Mouse (Mus musculus) intestine, embryonic 15.5 days (tissue): ENCODE measurements at regions not wholly inside any gene's neighbourhood (a gene's known extent, or its start where the extent isn't known, plus 50 kb on each side); places are given as distances from the start of the nearest gene placed in this dataset.

ENCODE experiments used
- ATAC-seq: fragments of 200-750 bp; cut with Nextera tagmentation; 2 replicates; pipeline ENCODE4 v1.8.0; 2017; ENCODE audit warnings: moderate TSS enrichment, moderate library complexity
- H3K27ac ChIP-seq: fragments of 300-500 bp; sonication (generic); 2 replicates; pipeline ENCODE4 v1.5.1; 2015; ENCODE audit warnings: mild to moderate bottlenecking, inconsistent platforms
- H3K27me3 ChIP-seq: fragments of 300-500 bp; sonication (generic); replicated peaks from 2 replicates; pipeline ENCODE4 v1.6.1; 2015; ENCODE audit warnings: inconsistent platforms
- H3K36me3 ChIP-seq: fragments of 300-500 bp; sonication (generic); 2 replicates; pipeline ENCODE4 v1.6.1; 2015; ENCODE audit warnings: inconsistent platforms
- H3K4me1 ChIP-seq: fragments of 300-500 bp; sonication (generic); replicated peaks from 2 replicates; pipeline ENCODE4 v1.6.1; 2015; ENCODE audit warnings: inconsistent platforms
- H3K4me2 ChIP-seq: fragments of 300-500 bp; sonication (generic); replicated peaks from 2 replicates; pipeline ENCODE4 v1.6.1; 2015; ENCODE audit warnings: mild to moderate bottlenecking, inconsistent platforms
- H3K4me3 ChIP-seq: fragments of 300-500 bp; sonication (generic); replicated peaks from 2 replicates; pipeline ENCODE4 v1.5.1; 2015; ENCODE audit warnings: inconsistent platforms
- H3K9ac ChIP-seq: fragments of 300-500 bp; sonication (generic); 2 replicates; pipeline ENCODE4 v1.6.1; 2015; ENCODE audit warnings: inconsistent platforms
- H3K9me3 ChIP-seq: fragments of 300-500 bp; sonication (generic); 2 replicates; pipeline ENCODE4 v1.6.1; 2016; ENCODE audit warnings: inconsistent platforms
- WGBS: fragments of 180-500 bp; shearing (Covaris S2); methylation state at CpG from one replicate; pipeline ENCODE4 v1.1.7; 2015; 5-methylcytosine and 5-hydroxymethylcytosine counted together

DNA sequence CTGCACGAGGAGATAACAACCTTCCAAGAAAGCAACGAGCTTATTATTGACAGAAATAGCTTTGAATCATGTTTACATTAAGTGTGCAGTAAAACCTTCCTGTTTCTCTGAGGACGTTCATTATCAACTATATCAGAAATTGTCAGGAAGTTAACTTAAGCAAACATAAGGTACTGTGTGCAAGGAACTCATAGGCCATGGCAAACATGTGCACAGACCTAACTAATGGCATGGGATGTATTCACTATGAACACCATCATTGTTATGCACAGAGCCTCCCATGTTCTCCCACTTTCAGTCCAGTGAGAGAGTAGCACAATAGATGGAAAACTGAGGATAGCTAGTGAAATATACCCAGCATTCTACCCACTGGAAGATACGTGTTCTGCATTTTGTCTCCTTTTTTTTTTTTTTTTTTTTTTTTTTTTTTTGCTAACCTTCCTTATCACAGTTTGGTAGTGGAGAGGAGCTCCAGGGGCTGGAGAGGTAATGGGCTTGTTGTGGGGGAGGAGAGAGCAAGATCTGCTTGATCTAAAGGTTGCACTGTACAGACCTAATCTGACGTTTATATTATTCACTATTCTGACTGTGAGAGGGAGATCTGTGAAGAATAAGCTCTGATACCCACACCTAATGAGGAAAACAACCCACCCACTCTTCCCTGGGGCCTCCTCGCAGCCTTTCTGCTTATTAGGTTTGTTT is 263.6 kb downstream of the Trib2 start:
- ATAC-seq = peak; percentile 61
- no peak overlapping the region for H3K4me3 ChIP-seq
- H3K4me1 ChIP-seq = no peaks in the 10 kb centered on the region
- H3K27me3 ChIP-seq = no peaks in the 10 kb centered on the region
- H3K36me3 ChIP-seq = no peaks in the 10 kb centered on the region
- no peak overlapping the region for H3K9ac ChIP-seq
- 43% methylated on average over 6 of the region's 6 CpGs for WGBS
- H3K27ac ChIP-seq = no peak overlapping the region
- no peaks in the 10 kb centered on the region for H3K9me3 ChIP-seq
- H3K4me2 ChIP-seq = no peak overlapping the region

DNA sequence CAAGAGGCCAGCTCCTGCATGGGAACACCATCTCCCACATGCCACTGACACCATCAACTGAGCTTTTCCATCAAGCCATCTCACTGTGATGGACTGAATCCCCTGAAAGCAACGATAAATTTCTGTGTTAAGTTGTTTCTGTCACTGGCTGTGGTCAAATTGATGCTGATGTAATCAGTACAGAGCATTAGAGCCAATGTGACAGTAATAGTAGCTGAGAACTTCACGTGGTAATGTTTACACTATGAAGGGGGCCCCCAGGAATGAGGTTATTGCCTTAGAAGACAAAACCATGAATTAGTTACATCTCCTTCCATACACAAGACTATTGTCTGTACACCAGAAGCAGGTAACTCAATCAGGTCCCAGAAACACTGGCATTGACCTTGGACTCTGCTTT is 264.5 kb downstream of the Trib2 start:
- no peak overlapping the region for H3K4me2 ChIP-seq
- H3K4me3 ChIP-seq = no peak overlapping the region
- no peak for ATAC-seq
- H3K36me3 ChIP-seq = no peaks in the 10 kb centered on the region
- no peaks in the 10 kb centered on the region for H3K4me1 ChIP-seq
- WGBS = 50% methylated on average over 2 of the region's 2 CpGs
- H3K9ac ChIP-seq = no peak overlapping the region
- no peak overlapping the region for H3K27ac ChIP-seq
- H3K27me3 ChIP-seq = no peaks in the 10 kb centered on the region
- no peaks in the 10 kb centered on the region for H3K9me3 ChIP-seq

DNA sequence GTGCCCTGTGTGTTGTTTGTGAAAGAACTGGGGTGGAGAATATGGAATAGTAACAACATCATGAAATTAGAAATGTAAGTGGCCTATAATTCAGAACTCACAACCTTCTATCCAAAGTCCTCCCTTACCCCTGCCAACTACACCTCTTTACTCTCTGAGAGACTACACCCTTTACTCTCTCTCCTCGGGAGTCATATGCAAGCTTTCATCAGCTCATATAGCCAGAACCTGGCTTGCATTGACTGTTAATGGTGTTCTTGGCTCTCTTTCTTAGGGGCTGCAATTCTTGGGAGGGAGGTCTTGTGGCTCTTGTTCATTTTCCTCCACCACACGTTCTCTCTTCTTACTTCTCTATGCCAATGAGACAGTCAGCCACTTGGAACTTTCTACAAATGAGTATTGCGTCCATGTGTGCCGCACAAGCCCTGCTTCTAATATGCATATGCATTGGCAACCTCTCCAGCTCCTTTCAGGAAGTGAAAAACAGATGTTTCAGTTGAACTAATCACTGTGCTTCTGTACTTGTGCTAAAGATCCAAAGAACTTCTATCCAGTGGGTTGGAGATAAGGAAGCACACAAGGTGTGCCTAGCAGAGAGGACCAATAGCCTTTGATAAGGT is 265.3 kb downstream of the Trib2 start:
- ATAC-seq = no peak
- no peak overlapping the region for H3K4me2 ChIP-seq
- H3K4me1 ChIP-seq = no peaks in the 10 kb centered on the region
- H3K27ac ChIP-seq = no peak overlapping the region
- H3K9ac ChIP-seq = no peak overlapping the region
- H3K36me3 ChIP-seq = no peaks in the 10 kb centered on the region
- no peaks in the 10 kb centered on the region for H3K9me3 ChIP-seq
- no peaks in the 10 kb centered on the region for H3K27me3 ChIP-seq
- 75% methylated on average over 4 of the region's 4 CpGs for WGBS
- H3K4me3 ChIP-seq = no peak overlapping the region

DNA sequence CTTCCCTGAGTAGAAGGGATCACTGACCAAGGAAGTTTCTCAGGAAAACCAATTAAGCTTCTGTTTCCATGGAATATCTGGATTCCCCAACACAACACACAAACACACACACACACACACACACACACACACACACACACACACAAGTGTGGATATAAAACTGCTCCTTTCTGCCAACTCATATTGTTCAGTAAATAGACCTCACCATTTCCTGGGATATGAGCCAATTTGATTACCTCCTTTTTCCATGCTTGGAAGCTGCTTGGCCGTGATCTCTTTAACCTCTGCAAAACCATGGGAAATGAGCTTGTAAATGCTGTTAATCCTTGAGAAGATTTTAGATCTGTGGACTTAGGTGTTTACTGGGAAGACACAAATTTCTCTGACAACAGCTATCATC is 272.4 kb downstream of the Trib2 start:
- Histone ChIP-seq H3K9ac (no peak overlapping the region), H3K9me3 (no peaks in the 10 kb centered on the region), H3K4me3 (no peak overlapping the region), H3K27me3 (no peaks in the 10 kb centered on the region), H3K27ac (no peak overlapping the region), H3K36me3 (no peaks in the 10 kb centered on the region), H3K4me2 (no peak overlapping the region), H3K4me1 (no peaks in the 10 kb centered on the region)
- 64% methylated on average over 1 of the region's 1 CpGs for WGBS
- no peak for ATAC-seq

DNA sequence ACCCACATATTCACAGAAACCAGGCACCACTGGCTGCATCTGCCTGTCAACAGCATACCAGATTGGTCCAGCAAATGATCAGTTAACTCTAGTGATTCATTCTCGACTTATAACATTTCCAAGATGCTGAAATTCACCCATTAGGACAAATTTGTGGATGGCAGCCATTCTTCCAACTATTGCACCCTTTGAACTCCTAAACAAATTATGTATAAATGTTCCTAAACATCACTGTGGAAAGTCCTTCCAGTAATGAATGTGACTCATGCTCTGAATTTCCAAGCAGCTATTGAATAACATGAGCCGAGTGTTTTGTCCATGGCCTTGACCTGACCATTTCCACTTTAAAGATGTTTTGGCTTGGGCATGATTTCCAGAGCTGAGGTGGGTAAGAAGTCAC is 274.2 kb downstream of the Trib2 start:
- Histone ChIP-seq H3K9ac (no peak overlapping the region), H3K4me3 (no peak overlapping the region), H3K4me2 (no peak overlapping the region), H3K27ac (no peak overlapping the region), H3K27me3 (no peaks in the 10 kb centered on the region), H3K4me1 (no peaks in the 10 kb centered on the region), H3K36me3 (no peaks in the 10 kb centered on the region), H3K9me3 (no peaks in the 10 kb centered on the region)
- 66% methylated on average over 2 of the region's 2 CpGs for WGBS
- no peak for ATAC-seq

DNA sequence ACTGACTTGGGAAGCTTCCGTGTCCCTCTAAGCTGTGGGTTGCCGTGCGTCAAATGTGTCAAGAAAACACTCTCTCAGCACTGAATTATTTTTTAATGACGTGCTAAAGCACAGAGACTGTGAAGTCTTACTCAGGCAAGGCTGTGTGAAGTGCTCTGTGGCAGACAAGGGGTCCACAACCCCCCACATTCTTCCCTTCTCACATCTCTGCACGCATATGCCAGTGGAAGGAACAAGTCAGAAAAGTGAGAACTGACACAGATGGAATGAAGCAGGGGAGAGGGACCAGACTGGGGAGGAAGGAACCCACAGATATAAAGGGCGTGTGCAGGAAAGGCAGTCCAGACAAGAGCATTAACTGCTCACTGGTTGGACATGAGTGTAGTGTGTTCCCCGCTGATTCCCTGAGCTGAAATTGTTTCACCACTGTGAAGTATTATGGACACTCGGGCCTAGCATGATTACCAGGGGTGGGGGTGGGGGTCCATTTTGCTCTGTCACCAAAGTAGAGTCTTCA is 279.8 kb downstream of the Trib2 start:
- Histone ChIP-seq H3K4me3 (no peak overlapping the region), H3K27me3 (no peaks in the 10 kb centered on the region), H3K9ac (no peak overlapping the region), H3K27ac (no peak overlapping the region), H3K9me3 (no peaks in the 10 kb centered on the region), H3K36me3 (no peaks in the 10 kb centered on the region), H3K4me2 (no peak overlapping the region), H3K4me1 (no peaks in the 10 kb centered on the region)
- no peak for ATAC-seq
- WGBS = 74% methylated on average over 8 of the region's 8 CpGs

DNA sequence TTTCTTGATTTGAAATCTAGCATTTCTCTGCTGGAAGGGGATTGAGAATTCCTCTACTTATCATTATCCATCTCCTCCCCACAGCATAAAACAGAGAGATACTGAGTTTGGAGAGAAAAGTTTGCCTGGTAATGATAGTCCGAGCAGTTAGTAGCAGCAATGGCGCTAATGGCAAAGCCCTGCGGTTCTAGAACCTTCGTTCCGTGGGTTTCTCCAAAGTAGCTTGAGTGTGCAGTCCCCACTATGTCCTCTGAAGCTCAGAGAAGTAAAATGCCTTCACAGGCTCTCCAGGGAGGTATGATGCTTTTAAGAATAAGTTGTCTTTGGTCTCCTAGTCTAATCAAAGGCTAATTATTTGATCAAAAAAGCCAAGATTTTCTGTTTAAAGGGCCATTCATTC is 280.5 kb downstream of the Trib2 start:
- H3K9me3 ChIP-seq = no peaks in the 10 kb centered on the region
- no peaks in the 10 kb centered on the region for H3K36me3 ChIP-seq
- no peak overlapping the region for H3K27ac ChIP-seq
- H3K9ac ChIP-seq = no peak overlapping the region
- H3K27me3 ChIP-seq = no peaks in the 10 kb centered on the region
- no peak overlapping the region for H3K4me3 ChIP-seq
- ATAC-seq = no peak
- H3K4me2 ChIP-seq = no peak overlapping the region
- WGBS = 89% methylated on average over 5 of the region's 5 CpGs
- H3K4me1 ChIP-seq = no peaks in the 10 kb centered on the region

DNA sequence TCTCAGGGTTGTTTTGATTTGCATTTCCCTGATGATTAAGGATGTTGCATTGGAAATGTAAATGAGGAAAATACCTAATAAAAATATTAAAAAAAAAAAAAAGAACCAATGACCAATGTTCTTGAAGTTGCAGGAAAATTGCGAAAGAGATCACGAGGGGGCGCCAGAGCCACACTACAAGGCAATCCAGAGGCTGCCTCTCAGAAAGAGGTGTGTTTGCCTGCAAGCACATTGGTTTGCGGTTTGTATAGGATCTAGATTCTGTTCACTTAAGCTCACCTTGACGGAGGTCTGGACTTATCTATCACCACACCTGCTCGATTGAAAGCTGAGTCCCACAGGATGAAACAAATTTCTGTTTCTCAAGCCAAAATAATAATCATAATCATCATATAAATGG is 280.9 kb downstream of the Trib2 start:
- H3K36me3 ChIP-seq = no peaks in the 10 kb centered on the region
- no peak overlapping the region for H3K27ac ChIP-seq
- H3K9ac ChIP-seq = no peak overlapping the region
- no peak overlapping the region for H3K4me3 ChIP-seq
- H3K4me2 ChIP-seq = no peak overlapping the region
- no peaks in the 10 kb centered on the region for H3K9me3 ChIP-seq
- H3K27me3 ChIP-seq = no peaks in the 10 kb centered on the region
- WGBS = 3% methylated on average over 6 of the region's 6 CpGs
- H3K4me1 ChIP-seq = no peaks in the 10 kb centered on the region
- no peak for ATAC-seq

DNA sequence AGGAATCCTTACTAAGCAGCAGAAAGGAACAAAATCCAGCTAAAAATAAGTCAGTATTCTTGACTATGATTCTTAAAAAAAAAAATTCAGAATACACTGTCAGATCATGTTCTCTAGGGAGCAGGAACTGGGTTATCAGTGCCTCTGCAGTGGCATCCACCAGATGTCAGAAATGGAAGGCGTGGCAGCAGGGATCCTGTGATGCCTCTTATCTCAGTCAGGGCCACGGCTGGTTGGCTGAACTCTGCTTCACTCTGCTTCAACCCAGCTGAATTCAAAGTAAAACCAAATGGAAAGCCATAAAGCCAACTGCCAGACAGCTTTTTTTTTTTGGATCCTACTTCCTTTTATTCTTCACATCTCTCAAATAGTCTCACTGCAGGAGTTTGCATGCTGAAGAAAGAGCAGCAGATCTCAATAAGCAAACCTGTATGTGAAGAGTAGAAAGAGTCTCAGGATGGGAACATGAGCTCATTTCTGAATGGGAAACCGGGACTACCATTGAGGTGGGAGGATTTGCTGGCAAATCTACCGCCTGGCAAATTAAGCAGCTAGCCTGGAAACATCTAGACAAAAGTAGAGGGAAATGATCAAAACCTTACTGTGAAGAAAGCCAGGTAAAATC is 295.8 kb downstream of the Trib2 start:
- Histone ChIP-seq H3K27me3 (no peaks in the 10 kb centered on the region), H3K4me2 (no peak overlapping the region), H3K9ac (no peak overlapping the region), H3K27ac (no peak overlapping the region), H3K36me3 (no peaks in the 10 kb centered on the region), H3K4me1 (no peaks in the 10 kb centered on the region), H3K4me3 (no peak overlapping the region), H3K9me3 (no peaks in the 10 kb centered on the region)
- ATAC-seq = no peak
- WGBS = 48% methylated on average over 4 of the region's 4 CpGs

DNA sequence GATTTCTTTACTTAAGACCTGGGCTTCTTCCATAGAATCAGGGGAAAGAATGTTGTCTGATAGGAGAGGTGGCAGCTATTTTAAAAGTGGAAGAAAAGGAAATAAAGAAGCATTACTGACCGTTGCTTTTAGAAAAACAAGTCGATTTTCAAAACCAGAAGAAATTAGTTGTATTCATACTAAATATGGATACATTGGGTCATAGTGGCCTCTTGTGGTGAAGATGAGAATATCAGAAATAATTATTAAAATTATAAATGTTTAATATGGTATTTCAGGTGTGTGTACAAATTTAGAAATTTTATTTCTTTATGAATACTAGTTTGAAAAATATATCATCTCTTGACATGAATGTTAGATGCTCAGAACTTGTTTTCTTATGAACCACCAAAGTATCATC is 304.7 kb downstream of the Trib2 start:
- ATAC-seq = no peak
- H3K9ac ChIP-seq = no peak overlapping the region
- 37% methylated on average over 2 of the region's 2 CpGs for WGBS
- H3K4me3 ChIP-seq = no peak overlapping the region
- no peak overlapping the region for H3K4me2 ChIP-seq
- H3K36me3 ChIP-seq = no peaks in the 10 kb centered on the region
- H3K27ac ChIP-seq = no peak overlapping the region
- no peaks in the 10 kb centered on the region for H3K9me3 ChIP-seq
- H3K27me3 ChIP-seq = no peaks in the 10 kb centered on the region
- no peaks in the 10 kb centered on the region for H3K4me1 ChIP-seq

DNA sequence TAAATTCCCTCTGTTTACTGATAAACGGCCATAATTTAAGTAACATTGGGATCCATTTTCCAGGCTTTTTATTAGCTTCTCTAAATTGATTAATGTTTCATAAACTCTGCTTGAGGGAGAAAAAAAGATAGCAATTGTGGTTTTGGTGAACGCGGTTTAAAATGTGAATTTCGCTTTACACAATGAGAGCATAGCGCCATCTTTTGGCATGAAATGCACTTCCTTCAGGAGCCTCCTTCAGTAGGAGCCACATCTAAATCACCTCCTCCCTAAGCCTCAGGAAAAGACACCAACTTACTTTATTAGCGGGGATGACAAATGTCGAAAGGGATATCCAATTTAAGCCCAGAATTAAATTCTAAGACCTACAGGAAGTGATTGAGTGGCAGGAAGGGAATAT is 309.1 kb downstream of the Trib2 start:
- whole genome bisulfite sequencing = 23% methylated on average over 7 of the region's 7 CpGs
- Histone ChIP-seq H3K27me3 (no peaks in the 10 kb centered on the region), H3K4me2 (no peak overlapping the region)

DNA sequence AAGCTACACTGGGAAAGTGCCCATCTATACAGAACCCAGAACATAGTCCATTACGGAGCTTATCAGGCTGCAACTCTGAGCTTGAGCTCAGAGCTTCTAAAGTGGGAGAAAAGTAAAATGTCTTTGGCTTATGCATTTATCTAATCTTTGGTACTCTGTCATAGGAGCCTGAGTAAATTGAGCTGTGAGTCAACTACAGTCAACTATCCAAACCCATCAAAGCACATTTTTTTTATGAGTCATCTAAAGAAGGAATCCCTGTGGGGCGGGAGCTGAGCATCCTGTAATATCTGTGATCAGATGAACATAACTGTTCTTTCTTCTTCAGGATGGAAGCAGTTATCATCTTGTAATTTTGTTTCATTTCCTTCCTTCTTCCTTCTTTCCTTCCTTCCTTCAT is 323.1 kb downstream of the Trib2 start:
- no peaks in the 10 kb centered on the region for H3K4me1 ChIP-seq
- H3K4me3 ChIP-seq = no peak overlapping the region
- H3K27me3 ChIP-seq = no peaks in the 10 kb centered on the region
- H3K27ac ChIP-seq = no peak overlapping the region
- H3K36me3 ChIP-seq = no peaks in the 10 kb centered on the region
- no peak overlapping the region for H3K9ac ChIP-seq
- 79% methylated on average over 2 of the region's 2 CpGs for WGBS
- no peak overlapping the region for H3K4me2 ChIP-seq
- H3K9me3 ChIP-seq = no peaks in the 10 kb centered on the region
- no peak for ATAC-seq

More for the DNA sequence above, 309.1 kb downstream of the Trib2 start:
- Histone ChIP-seq H3K4me1 (no peaks in the 10 kb centered on the region), H3K9me3 (no peaks in the 10 kb centered on the region), H3K36me3 (no peaks in the 10 kb centered on the region), H3K4me3 (no peak overlapping the region), H3K27ac (no peak overlapping the region), H3K9ac (no peak overlapping the region)
- no peak for ATAC-seq

DNA sequence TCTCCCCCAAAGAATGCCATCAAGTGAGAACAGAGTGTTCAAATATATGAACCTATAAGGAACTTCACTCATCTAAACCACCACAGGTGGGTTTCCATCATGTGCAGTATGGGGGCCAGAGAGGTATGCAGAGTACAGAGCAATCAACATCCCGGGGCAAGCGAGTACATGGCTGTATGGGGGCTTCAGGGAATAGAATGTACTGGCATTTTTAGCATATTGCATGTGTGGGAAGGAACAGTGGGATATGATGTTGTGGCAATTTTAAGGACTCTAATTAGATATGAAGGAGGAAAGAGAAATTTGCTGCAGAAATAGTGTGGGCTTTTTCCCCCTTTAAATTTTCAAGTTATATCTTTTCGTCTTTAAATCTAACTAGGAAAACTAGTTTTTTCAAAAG is 344.0 kb downstream of the Trib2 start:
- ATAC-seq = no peak
- Histone ChIP-seq H3K4me1 (no peaks in the 10 kb centered on the region), H3K4me2 (no peak overlapping the region), H3K27me3 (no peaks in the 10 kb centered on the region), H3K4me3 (no peak overlapping the region), H3K36me3 (no peaks in the 10 kb centered on the region), H3K9ac (no peak overlapping the region), H3K9me3 (no peaks in the 10 kb centered on the region), H3K27ac (no peak overlapping the region)
- 93% methylated on average over 3 of the region's 3 CpGs for WGBS
